Mouse (Mus musculus) hindbrain, embryonic 14.5 days (tissue): Measurements from ENCODE around the gene Vezf1. TPM values are rescaled to one million over a fixed set of nuclear protein-coding genes. Genes with fewer than 3 reads are reported as not detected.

ENCODE experiments used
- ATAC-seq: fragments of 200-750 bp; cut with Nextera tagmentation; 2 replicates; pipeline ENCODE4 v1.8.0; 2017; ENCODE audit warnings: moderate number of reproducible peaks, mild to moderate bottlenecking, moderate TSS enrichment, moderate library complexity; ENCODE audit not compliant: low FRiP score
- DNase-seq: peaks from one replicate; pipeline ENCODE4 v3.0.0-alpha.2; 2015; ENCODE audit warnings: low spot score
- H3K27ac ChIP-seq: fragments of 300-500 bp; sonication (generic); 2 replicates; pipeline ENCODE4 v1.5.1; 2014; ENCODE audit warnings: mild to moderate bottlenecking, moderate library complexity
- H3K27me3 ChIP-seq: fragments of 300-500 bp; sonication (generic); 2 replicates; pipeline ENCODE4 v1.6.1; 2014; ENCODE audit warnings: mild to moderate bottlenecking, low read length, mixed read lengths; ENCODE audit not compliant: control insufficient read depth, insufficient read depth
- H3K36me3 ChIP-seq: fragments of 300-500 bp; sonication (generic); replicated peaks from 2 replicates; pipeline ENCODE4 v1.6.1; 2014; ENCODE audit not compliant: control insufficient read depth, insufficient read depth
- H3K4me1 ChIP-seq: fragments of 300-500 bp; sonication (generic); replicated peaks from 2 replicates; pipeline ENCODE4 v1.6.1; 2014; ENCODE audit warnings: antibody characterized with exemption, low read length, mixed read lengths; ENCODE audit not compliant: control insufficient read depth, insufficient read depth
- H3K4me2 ChIP-seq: fragments of 300-500 bp; sonication (generic); replicated peaks from 2 replicates; pipeline ENCODE4 v1.6.1; 2014; ENCODE audit warnings: mild to moderate bottlenecking, moderate library complexity
- H3K4me3 ChIP-seq: fragments of 300-500 bp; sonication (generic); replicated peaks from 2 replicates; pipeline ENCODE4 v1.5.1; 2014; ENCODE audit warnings: mild to moderate bottlenecking, low read length
- H3K9ac ChIP-seq: fragments of 300-500 bp; sonication (generic); 2 replicates; pipeline ENCODE4 v1.6.1; 2014
- H3K9me3 ChIP-seq: fragments of 300-500 bp; sonication (generic); 2 replicates; pipeline ENCODE4 v1.6.1; 2016; ENCODE audit warnings: low read length; ENCODE audit not compliant: control insufficient read depth
- WGBS: fragments of 180-500 bp; shearing (Covaris S2); extraction: QIAGEN DNeasy Blood & Tissue Kit; methylation state at CpG from one replicate; pipeline ENCODE4 v1.1.7; 2014; 5-methylcytosine and 5-hydroxymethylcytosine counted together
- polyA plus RNA-seq: library from polyadenylated mRNA; unstranded; fragments of >200 nt; fragmentation: Nextera tagmentation; extraction: Ambion mirVana; gene quantifications from 2 replicates; pipeline ENCODE4 v1.2.1, GENCODE M21; 2014

Vezf1 gene
- polyA plus RNA-seq, 1 experiment from 2014 or later: 48.3 TPM

DNA sequence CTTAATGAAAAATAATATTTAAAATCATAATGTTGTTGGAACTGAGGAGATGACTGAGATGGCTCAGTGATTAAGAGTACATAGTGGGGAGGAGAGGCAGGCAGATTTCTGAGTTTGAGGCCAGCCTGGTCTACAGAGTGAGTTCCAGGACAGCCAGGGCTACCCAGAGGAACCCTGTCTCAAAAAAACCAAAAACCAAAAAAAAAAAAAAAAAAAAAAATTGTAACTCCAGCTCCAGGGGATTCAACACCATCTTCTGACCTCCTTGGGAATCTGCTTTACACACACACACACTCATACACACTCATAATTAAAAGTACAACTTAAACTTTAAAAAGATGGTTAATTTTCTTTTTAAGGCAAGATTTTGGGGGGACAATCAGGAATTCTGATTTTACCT is 2.3 kb upstream of the Vezf1 start:
- Histone ChIP-seq H3K4me3 (no peak overlapping the region), H3K27ac (no peak overlapping the region), H3K9me3 (no peaks in the 10 kb centered on the region), H3K36me3 (no peaks in the 10 kb centered on the region), H3K9ac (no peak overlapping the region), H3K4me1 (peaks cover 14% of the 10 kb centered on the region), H3K4me2 (no peak overlapping the region), H3K27me3 (no peaks in the 10 kb centered on the region)
- ATAC-seq (no peak), DNase-seq (no peak)

DNA sequence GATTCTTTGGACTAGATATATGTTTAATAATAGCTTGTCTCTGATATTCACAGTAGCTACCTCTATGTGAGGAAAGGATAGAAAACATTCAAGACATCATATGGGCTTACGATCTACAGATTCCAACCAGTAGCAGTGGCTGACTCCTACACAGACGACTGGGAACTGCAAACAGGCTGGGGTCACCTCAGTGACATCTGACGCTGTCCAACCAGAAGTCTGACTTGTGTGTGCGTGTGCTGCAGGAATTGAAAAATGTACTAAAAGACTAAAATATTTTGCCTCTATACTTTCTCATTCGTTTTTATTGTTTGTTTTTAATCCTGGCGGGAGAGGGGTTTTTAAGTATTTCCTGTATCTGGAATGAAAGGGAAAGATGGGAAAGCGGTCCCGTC is 891 bp upstream of the Vezf1 start:
- Histone ChIP-seq H3K27me3 (no peaks in the 10 kb centered on the region), H3K27ac (peak overlapping the region; percentile 98), H3K4me3 (peak overlapping the region; percentile 81), H3K4me2 (peak overlapping the region; percentile 84), H3K4me1 (peaks cover 29% of the 10 kb centered on the region), H3K36me3 (no peaks in the 10 kb centered on the region), H3K9ac (peak overlapping the region; percentile 96), H3K9me3 (no peaks in the 10 kb centered on the region)
- 2% methylated on average over 8 of the region's 8 CpGs for WGBS
- ATAC-seq (no peak), DNase-seq (no peak)

DNA sequence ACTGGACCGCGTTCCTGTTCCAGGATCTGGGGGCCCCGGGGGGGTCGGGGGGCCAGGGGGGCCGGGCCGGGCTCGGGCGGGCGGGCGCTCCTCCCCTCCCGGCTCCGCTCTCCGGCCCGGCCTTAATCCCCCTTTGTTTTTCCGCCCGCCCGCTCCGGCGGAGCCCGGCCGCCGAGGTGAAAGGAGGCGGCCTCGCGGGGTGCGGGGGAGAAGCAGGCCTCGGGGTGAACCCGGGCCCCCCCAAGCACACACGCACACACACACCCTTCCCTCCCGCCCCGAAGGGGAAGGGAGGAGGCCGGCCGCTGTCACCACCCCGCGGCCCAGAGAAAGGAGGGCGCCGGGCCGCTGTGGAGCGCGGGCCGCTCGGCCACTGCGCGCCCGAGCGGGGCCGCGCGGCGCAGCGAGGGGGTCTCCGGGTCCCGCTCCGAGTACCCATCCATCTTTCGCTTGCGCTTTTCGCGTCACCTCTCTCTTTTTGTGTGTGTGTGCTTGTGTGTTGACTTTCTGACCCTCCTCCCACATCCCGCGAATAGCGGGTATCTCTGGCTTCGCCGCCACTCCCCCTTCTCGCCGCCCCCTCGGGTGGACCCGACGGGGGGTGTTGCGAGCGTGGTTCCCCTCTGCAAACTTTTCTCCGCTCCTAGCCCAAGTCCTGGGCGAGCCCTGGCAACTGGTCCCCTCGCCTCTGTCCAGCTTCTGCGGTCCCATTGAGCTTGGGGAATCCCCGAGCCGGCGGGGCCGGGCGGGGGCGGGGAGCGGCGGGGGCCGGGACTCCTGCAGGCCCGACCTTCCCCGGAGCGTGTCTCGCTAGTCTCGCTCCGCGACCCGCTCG is 549 bp downstream of the Vezf1 start:
- peak overlapping the region; percentile 84 for H3K4me2 ChIP-seq
- H3K4me1 ChIP-seq: peaks cover 40% of the 10 kb centered on the region
- under 1% methylated on average over 67 of the region's 92 CpGs for WGBS

DNA sequence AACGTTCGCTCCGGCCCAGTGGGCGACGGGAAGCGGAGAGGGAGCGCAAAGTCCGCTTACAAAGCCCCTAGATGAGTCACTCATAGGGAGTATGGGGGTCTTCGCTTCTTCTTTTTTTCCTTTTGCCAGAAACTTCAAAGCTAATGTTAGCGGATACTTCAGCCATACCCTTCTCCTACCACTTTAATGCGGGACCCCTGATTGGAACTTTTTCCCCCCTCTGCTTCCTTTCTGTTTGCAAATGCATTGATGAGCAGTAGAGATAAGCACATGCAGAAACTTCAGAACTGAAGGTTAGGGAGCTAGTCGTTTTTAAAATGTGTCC is 1.1 kb downstream of the Vezf1 start:
- DNase-seq: no peak
- Histone ChIP-seq H3K36me3 (peaks cover 12% of the 10 kb centered on the region), H3K4me3 (peak overlapping the region; percentile 81), H3K9ac (peak overlapping the region; percentile 96), H3K27ac (peak overlapping the region; percentile 98), H3K9me3 (no peaks in the 10 kb centered on the region), H3K4me2 (peak overlapping the region; percentile 84), H3K4me1 (peaks cover 44% of the 10 kb centered on the region), H3K27me3 (no peaks in the 10 kb centered on the region)
- under 1% methylated on average over 12 of the region's 12 CpGs for WGBS
- ATAC-seq: no peak

More for the DNA sequence above, 549 bp downstream of the Vezf1 start:
- Histone ChIP-seq H3K4me3 (peak overlapping the region; percentile 81), H3K36me3 (peaks cover 6% of the 10 kb centered on the region), H3K27ac (peak overlapping the region; percentile 98), H3K9me3 (no peaks in the 10 kb centered on the region), H3K27me3 (no peaks in the 10 kb centered on the region), H3K9ac (peak overlapping the region; percentile 96)
- DNase-seq (peak; percentile 55), ATAC-seq (peak; percentile 78)

DNA sequence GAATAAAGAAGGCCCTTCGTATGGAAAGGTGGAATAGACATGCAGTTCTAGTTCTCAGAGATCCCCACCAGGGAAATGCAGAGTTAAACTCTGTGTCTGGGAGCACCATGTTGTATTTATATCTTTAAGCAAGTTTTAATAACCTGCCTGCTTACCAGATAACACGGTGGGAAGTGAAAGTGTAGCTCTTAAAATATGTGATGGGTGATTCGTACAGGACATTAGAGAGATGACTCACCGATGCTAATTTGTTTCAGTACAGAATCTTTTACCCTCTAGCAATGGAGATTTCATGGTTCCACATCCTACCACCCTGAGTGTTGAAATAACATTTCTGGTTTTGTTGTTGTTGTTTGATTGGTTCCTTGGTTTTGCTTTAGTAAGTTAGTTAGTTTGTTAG is 2.3 kb downstream of the Vezf1 start:
- H3K36me3 ChIP-seq: peaks cover 23% of the 10 kb centered on the region
- peak overlapping the region; percentile 56 for H3K27ac ChIP-seq
- peak overlapping the region; percentile 81 for H3K4me3 ChIP-seq
- WGBS: 12% methylated on average over 4 of the region's 4 CpGs
- no peaks in the 10 kb centered on the region for H3K27me3 ChIP-seq
- ATAC-seq: no peak
- peaks cover 47% of the 10 kb centered on the region for H3K4me1 ChIP-seq
- DNase-seq: no peak
- peak overlapping the region; percentile 84 for H3K4me2 ChIP-seq
- peak overlapping the region; percentile 96 for H3K9ac ChIP-seq
- no peaks in the 10 kb centered on the region for H3K9me3 ChIP-seq

DNA sequence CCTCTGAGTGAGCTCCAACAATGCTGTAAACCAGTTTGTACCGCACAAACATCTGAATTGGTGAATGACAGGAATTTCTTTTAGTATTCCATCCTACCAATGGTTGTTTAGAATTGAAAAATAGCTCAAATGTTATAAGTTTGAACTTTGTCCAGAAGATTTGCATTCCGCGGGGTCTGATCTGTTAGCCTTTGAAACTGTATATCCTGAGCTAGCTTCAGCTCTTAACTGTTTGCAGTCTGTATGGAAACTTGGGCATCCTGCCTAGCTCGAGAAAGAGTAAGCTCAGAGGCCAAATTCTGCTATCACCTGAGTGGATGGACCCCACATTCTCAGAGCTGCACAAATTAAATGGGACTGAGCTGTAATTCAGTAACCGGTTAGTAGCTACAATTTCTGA is 3.0 kb downstream of the Vezf1 start:
- Histone ChIP-seq H3K4me3 (peak overlapping the region; percentile 81), H3K27me3 (no peaks in the 10 kb centered on the region), H3K36me3 (peaks cover 31% of the 10 kb centered on the region), H3K4me2 (peak overlapping the region; percentile 84), H3K4me1 (peaks cover 47% of the 10 kb centered on the region), H3K9ac (peak overlapping the region; percentile 96; the same call in 1 of the 2 replicates), H3K9me3 (no peaks in the 10 kb centered on the region), H3K27ac (no peak overlapping the region; the same call in 1 of the 2 replicates)
- DNase-seq: no peak
- WGBS: 41% methylated on average over 5 of the region's 5 CpGs
- ATAC-seq: no peak

DNA sequence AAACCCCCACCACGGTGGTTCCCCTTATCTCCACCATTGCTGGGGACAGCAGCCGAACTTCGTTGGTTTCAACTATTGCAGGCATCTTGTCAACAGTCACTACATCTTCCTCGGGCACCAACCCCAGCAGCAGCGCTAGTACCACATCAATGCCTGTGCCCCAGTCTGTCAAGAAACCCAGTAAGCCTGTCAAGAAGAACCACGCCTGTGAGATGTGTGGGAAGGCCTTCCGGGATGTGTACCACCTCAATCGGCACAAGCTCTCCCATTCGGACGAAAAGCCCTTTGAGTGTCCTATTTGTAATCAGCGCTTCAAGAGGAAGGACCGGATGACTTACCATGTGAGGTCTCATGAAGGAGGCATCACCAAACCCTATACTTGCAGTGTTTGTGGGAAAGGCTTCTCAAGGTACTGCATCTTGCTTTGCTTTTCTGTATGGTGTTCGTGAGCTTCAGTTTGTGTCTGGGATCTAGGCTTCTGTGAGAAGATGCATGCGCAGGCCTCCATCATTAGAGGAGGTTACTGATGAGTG is 5.3 kb downstream of the Vezf1 start:
- H3K4me3 ChIP-seq: no peak overlapping the region
- no peak overlapping the region for H3K27ac ChIP-seq
- H3K27me3 ChIP-seq: no peaks in the 10 kb centered on the region
- ATAC-seq (no peak), DNase-seq (no peak)
- peaks cover 47% of the 10 kb centered on the region for H3K4me1 ChIP-seq
- H3K36me3 ChIP-seq: peaks cover 52% of the 10 kb centered on the region
- no peaks in the 10 kb centered on the region for H3K9me3 ChIP-seq
- no peak overlapping the region for H3K9ac ChIP-seq
- H3K4me2 ChIP-seq: no peak overlapping the region
- 82% methylated on average over 14 of the region's 14 CpGs for WGBS

DNA sequence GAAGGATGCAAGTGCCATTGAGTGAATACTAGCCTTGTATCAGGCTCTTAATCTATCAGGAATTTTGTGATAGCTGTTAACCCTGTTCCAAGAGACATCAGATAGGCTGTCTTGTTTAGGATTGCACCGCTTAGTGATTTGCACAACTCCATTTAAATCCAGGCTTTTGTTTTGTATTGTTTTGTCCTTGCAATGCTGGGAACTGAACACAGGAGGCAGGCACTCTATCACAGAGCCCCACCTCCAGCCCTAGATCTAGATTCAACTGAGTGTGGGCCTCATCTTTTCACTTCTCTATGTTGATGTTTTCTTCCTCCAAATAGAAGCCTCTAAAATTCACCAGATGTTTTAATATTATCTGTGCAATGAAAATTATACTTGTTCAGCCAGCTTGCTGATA is 7.6 kb downstream of the Vezf1 start:
- no peaks in the 10 kb centered on the region for H3K9me3 ChIP-seq
- ATAC-seq (no peak), DNase-seq (no peak)
- peaks cover 33% of the 10 kb centered on the region for H3K4me1 ChIP-seq
- H3K27me3 ChIP-seq: no peaks in the 10 kb centered on the region
- H3K9ac ChIP-seq: no peak overlapping the region
- peaks cover 75% of the 10 kb centered on the region for H3K36me3 ChIP-seq
- H3K4me3 ChIP-seq: no peak overlapping the region
- no peak overlapping the region for H3K27ac ChIP-seq
- WGBS: 19% methylated on average over 1 of the region's 1 CpGs
- H3K4me2 ChIP-seq: no peak overlapping the region

DNA sequence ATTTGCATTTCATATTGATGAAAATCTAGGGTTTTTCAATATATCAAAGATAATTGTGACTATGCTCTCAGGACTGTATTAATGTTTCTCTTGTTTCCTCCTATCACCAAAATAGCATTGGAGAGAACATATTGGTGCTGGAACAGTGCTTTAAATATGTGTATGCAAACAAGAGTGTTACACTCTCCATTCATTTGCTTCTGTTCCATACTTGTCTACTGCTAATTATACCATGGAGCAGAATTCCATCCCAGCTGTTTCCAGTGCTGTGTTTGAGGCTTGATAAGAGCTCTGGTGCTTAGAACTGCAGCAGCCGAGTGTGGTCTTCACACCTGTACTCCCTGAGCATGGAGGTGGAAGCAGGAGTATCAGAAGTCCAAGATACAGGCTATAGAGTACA is 8.3 kb downstream of the Vezf1 start:
- Histone ChIP-seq H3K4me2 (no peak overlapping the region), H3K27me3 (no peaks in the 10 kb centered on the region), H3K27ac (no peak overlapping the region), H3K4me1 (peaks cover 26% of the 10 kb centered on the region), H3K4me3 (no peak overlapping the region), H3K9me3 (no peaks in the 10 kb centered on the region), H3K36me3 (peaks cover 82% of the 10 kb centered on the region), H3K9ac (no peak overlapping the region)
- no peak for DNase-seq
- 83% methylated on average over 1 of the region's 1 CpGs for WGBS
- no peak for ATAC-seq
